Mouse (Mus musculus) heart, postnatal 36 days (tissue): ENCODE measurements around the gene Galnt18. TPM values are rescaled to one million over a fixed set of nuclear protein-coding genes. Genes with fewer than 3 reads are reported as not detected.

ENCODE experiments used
- DNase-seq, 2 experiments: peaks; one replicate each; pipeline ENCODE4 v3.0.0; 2021 to 2022
- intact Hi-C: fragments of 180-260 bp; cut with DNase I; formaldehyde crosslinking; loops from one replicate; pipeline ENCODE4 v1.15.1; 2025
- total RNA-seq, 2 experiments: library from RNA; stranded (reverse); gene quantifications; 2 replicates each; pipeline ENCODE4 v1.2.3; 2021

Galnt18 gene
- total RNA-seq, 2 experiments from 2014 or later, result 11.5 to 14.2 TPM

DNA sequence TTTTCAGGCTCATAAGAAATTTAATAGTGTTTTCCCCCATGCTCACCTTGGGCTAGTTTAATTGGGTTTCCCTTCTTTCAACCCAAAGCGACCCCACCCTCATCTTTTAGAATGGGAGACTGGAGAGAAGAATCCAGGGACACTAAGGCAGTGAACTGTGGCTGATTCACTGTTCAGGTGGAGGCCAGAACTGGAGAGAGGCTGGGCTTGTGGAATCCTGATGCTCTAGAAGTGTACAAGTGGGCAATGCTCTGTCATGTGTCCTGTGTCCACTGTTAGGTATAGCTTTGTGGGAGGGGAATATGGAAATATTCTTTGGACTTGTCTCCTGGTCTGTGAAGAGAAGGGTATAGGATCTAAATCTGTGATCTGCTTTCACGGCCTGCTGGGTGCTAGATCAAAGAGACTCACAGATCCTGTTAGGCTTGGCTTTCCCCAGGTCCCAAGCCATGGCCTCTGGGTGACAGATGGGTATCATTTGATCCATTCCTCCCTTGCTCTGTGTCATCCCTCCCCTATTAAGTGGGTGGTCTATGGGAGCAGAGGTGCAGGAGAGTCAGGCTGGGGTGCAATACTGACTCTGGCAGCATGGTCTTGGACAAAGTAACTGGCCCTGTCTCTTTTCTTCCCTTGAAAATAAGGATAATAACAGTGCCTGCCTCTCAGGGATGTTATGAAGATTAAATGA, 270.5 kb downstream of the Galnt18 start:
- intact Hi-C loops, result no loop called here

DNA sequence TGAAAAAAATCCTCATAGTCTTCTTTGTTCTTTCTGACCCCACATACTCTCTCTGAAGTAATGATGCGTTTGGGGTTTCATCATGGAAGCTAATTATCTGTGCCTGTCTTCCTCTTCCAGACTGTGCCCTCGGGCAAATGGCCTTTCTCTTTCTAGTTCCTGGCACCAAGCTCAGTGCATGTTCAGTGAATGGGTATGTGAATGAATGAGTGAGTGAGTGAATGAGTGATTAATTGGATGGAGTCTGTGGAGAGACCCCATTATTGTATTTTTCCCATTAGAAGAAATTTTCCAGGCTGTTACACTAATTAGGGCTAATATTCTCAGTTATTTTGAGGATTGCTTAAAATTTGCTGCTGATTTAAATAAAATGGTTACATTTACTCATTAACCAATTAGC, 279.2 kb downstream of the Galnt18 start:
- no peak for DNase-seq
- intact Hi-C loops, result no loop called here

More for the DNA sequence above, 270.5 kb downstream of the Galnt18 start:
- DNase-seq, result no peak

DNA sequence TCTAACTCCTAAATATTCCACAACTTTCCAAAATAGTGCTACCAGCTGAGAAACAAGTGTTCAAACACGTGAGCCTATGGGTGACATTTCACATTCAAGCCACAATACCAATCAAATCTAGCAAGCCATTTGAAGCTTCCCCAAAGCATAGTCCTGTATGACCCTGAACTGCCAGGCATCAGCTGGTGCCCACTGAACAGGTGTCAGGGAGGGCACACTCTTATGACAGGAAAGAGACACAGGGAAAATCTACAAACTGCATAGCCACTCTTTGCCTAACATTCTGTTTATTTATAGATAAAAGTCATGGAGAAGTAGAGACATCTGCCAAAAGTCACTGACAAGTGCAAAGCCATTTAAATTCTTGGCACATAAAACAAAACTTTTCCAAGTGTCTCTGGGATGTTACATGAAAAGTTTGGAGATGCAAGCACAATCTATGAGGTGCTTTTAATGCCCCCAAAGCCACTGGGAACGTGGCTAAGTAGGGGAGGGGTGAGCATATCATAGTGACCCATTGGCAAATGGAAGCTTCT, 280.5 kb downstream of the Galnt18 start:
- intact Hi-C loops, result no loop called here
- DNase-seq, result no peak

DNA sequence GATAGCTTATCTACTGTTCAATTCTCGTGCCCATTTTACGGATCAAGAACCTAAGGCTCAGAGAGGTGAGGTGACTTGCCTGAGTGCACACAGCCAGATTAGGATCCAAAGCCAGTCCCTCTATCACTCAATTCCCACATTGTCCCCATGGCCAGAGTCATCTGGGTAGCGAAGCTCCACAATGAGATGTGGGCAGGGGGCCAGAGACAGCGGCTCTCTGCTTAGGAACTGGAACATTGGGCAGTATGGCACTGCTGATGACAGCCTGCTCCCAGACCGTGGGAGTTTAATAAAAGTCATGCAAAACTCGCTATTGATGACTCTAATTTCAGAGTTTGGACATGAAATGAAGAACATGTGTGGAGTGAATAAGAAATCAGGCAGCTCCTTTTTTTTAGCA, 282.6 kb downstream of the Galnt18 start:
- no peak for DNase-seq
- intact Hi-C loops, result no loop called here

DNA sequence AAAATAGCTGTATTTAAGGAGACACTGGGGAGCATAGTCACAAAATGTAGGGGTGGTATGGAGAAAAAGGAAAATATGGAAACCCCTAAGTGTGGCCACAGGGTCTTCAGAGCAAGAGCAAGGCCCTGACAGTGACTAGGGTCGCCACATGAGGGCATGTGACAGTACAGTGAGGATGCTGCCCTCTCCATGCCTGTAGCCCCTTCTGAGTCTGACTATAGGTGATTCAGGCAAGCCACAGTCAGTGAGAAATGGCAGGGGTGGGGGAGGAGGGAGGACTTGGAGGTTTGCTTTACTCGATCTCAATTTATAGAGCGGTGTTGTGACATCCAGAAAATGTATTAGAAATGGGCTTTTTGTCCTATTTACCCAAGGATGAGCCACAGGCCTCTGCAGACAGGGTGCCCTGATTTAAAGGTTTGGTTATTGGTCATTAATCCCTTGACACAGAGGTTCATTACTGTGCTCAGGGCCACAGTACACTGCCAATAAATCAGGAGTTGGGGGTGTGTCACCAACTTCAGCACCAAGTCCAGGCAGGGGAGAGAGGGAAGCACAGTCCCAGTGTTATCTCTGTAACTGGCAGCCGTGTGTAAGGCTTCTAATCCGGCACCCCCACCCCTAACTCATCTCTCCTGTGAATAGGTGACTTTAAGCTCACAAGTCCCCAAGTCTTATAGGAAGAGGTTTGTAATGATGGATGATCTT, 287.4 kb downstream of the Galnt18 start:
- intact Hi-C loops, result no loop called here
- DNase-seq, result no peak

DNA sequence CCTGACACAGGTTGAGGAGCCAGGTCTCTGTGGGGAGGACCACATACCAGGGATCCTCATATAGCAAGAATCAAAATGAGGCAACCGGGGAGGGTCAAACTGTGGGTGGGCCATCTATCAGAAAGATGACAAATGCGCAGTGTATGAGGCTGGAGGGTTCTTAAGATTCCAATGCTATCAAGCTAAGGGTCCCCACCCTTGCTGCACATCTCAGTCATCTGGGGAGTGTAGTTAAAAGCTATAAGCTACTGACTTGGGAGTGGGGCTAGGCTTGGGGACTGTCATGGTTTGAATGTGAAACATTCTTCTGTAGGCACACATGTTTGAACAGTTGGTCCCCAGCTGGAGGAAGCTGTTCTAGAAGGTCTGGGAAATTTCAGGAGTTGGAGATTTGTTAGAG, 288.2 kb downstream of the Galnt18 start:
- intact Hi-C loops, result no loop called here
- no peak for DNase-seq

DNA sequence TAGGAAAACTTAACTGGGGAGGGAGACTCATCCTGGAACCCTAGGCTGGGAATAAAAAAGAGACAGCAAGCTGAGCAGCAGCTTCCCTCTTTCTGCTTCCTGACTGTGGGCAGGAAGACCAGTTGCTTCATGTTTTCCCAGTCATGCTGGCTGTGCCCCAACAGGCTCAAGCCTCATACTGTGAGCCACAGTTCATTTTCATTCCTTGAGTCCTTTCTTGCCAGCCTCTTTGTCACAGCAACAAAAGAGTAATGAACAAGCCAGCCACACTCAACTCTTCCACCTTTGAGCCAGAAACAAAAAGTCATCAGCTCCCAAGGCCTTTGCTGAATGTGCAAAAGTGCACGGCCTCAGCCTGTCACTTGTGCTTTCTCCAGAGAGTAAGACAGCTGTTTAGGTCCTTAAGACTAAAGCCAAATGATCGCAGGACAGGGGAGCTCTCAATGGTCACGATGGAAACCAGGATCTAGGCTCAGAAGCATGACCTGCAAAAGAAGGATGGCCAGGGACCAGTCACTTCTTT, 292.9 kb downstream of the Galnt18 start:
- peak; percentile 17 to 20 for DNase-seq
- intact Hi-C loops, result no loop called here

DNA sequence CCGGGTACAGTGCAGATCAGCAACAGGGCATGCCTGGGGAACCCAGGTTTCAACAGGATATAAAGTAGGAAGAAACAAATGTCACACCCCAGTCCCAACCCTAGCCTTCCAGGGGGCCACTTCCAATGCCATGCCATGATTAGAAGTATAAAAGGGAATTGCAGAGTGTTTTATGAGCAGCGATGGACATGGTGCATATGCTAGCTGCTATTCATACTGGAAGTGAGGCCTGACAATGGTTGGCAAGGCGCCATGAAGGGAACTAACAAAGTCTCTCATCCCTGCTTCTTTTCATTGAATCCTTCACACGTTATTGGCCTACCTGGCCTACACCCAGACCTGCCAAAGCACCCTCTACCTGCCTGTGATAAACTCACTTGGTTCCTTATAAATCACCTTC, 295.9 kb downstream of the Galnt18 start:
- intact Hi-C loops, result no loop called here
- no peak for DNase-seq

DNA sequence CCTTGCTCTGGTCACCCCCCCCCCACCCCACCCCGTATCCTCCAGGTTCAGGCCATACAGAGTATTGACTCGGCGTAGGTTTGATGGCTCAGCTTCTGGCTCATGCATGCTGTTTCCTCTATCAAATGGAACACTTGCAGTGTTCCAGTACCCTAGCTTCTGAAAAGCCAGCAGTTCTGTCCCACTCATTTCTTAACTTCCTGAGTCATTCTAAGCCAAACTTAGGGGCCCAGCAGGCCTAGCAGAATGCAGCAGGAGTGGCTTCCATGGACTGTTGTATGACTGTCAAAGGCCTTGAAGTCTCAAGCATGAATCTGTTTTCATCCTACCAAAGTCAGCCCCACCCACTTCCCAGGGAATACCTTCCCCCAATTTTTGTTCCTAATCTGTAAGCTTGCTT, 296.5 kb downstream of the Galnt18 start:
- intact Hi-C loops, result no loop called here
- no peak for DNase-seq

DNA sequence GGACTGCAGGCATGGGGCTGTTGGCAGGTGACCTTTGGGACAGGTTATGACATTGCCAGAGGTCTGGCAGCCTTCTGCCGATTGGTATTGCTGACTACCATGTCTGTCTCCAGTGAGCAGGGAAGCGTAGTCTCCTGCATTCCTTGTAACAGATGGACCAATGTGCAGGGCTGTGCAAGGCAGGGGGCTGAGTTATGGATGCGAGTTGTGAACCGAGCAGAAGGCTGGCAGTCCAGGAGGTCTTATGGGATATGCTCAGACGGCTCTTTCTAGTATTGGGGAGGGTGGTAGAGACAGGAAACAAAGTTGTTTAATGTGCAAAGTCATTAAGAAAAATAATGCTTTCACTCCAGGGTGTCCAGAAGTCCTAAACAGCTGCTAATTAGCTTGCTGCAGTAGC, 312.1 kb downstream of the Galnt18 start:
- DNase-seq, result no peak
- intact Hi-C loops, result loop anchor here (5.0 kb wide), 1 partner anchor 500 kb away; no protein-coding TSS in a partner anchor

DNA sequence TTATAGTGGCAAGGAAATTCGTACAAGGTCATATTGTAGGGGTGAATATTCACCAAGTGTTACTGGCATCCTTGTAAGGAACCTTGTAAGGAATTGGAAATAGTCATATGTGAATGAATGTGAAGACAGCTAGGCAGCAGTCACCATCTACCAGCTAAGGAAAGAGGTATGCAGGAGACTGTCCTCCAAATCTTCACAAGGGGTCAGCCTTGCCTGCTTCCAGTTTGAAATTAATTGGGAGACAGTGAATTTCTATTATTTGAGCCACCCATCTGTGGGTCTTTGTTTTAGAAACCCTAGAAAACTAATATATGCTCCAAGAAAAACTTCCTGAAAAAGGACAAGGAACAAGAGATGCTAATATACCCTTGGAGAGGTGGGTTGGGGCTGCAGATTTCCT, 313.1 kb downstream of the Galnt18 start:
- intact Hi-C loops, result loop anchor here (5.0 kb wide), 1 partner anchor 501 kb away; no protein-coding TSS in a partner anchor
- DNase-seq, result no peak

DNA sequence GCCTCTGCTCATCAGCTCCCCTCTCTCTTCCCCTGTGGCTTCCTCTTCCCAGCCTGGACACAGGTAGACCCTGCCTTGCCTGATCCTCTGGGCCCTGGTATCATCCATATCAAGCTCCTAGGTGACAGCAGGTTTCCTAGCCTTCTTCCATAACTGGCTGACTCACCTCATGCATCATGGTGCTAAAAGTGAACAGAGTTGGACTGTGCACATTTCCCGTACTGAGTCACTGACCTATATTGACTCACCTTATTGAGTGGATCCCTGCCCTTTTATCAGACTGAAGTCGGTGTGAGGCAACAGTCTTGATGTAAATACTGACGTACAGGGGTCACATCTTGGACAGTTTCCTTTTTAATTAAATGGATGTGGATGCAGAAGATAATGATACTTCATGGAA, 313.7 kb downstream of the Galnt18 start:
- intact Hi-C loops, result loop anchor here (5.0 kb wide), 1 partner anchor 501 kb away; no protein-coding TSS in a partner anchor
- DNase-seq, result no peak

DNA sequence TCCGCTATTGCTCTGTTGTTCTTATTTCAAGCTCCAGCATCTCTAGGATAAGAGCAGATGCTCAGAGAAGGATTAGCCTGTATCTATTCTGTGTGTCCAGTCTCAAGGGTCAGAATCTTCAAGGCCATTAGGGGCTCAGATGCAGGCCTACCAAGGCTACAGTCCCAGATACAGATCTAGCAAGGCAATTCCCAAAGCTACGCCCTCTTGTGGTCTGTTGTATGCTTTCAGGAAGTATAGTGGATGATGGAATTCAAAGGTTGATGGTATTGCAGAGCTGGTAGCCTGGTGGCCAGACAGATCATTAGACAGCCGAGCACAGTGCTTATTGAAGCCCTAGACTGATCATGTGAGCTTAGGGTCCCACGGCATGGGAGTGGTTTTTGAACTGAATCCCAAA, 320.1 kb downstream of the Galnt18 start:
- no peak for DNase-seq

DNA sequence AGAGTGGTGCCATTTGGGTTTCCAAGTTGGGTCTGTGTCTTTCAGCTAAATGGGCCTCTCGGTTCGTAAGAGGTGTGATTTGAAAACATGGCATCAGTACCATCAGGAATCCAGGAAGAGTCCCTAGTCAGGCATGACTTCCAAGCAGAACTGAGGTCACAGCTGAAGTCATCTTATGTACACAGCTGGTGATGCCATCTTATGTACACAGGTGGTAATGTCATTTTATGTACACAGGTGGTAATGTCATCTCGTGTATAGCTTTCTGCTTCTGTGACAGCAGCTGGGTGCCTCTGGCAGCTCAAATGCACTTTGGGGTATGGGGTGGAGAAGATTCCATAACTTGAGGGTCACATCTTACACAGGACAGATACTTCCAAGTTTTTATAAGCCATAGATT, 323.8 kb downstream of the Galnt18 start:
- intact Hi-C loops, result no loop called here
- DNase-seq, result no peak

More for the DNA sequence above, 320.1 kb downstream of the Galnt18 start:
- intact Hi-C loops, result no loop called here

DNA sequence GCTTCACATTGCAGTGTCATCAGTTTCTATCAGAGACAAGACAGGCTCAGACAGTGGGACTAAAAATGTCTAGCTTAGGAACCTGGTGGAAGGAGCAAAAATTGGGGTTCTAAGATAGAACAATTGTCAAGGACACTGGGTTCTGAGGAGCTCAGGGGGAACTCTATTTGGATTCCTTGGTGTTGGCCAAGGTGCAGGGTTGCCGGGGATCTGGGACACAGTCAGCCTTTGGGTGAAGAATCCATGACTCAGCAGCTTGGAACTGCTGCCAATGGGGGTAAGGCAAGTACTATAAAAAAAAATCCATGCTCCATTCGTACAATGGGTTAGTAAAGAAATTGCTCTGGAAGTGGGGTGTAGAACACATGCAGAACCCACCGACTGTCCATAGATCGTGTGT, 324.2 kb downstream of the Galnt18 start:
- DNase-seq, result no peak
- intact Hi-C loops, result no loop called here

DNA sequence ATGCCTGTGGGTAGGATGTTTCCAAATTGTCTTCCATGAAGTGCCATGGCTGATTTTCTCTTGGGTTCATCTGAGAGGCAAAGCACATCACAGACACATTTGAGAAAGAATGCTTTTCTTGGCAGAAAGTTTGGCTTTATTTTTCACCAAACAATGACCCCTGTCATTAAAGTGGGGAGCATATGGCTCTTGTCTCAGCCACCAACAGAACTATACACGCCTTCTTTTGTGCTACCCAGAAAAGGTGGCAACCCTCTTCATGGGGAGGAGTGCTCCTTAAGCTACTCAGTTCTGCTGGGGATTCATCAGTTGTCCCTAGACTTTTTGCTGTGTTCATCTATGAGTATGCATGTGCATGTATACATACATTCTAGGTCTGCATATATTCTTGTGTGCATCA, 327.8 kb downstream of the Galnt18 start:
- intact Hi-C loops, result no loop called here
- no peak for DNase-seq

DNA sequence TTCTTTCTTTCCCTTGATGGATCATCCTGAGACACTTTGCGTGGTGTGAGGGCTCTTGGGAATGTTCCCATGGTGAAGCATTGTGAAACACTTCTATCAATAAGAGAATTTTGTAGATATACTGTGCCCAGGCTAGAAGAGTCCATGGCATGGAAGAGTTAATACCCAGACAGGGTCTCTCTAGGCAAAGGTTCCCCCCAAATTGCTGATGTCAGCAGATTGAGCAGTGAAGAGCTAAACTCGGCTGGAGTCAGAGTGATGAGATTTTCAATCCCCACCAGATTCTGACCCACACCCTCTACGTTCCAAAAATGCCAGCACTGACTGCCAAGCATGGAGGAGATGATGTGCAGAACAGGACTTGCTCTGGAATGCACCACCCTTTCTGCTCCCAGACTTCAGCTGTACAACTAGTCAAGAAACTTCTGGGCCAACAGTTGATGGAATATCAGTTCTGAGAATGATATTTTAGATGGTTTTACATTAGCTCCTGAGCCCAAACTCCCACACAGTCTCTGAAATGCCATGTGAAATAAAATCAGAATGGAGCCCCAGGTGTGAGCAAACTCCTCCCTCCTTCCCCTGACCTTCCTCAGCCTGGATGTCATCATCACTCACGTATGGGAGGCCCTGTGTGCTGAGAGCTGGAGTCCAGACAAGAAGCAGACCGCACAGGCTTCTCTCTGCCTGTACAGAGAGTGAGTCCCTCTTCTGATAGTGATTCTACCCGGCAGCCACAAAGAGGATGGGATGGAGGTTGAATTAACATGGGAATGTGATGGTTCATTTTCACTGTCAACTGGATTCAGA, 329.3 kb downstream of the Galnt18 start:
- no peak for DNase-seq
- intact Hi-C loops, result no loop called here

DNA sequence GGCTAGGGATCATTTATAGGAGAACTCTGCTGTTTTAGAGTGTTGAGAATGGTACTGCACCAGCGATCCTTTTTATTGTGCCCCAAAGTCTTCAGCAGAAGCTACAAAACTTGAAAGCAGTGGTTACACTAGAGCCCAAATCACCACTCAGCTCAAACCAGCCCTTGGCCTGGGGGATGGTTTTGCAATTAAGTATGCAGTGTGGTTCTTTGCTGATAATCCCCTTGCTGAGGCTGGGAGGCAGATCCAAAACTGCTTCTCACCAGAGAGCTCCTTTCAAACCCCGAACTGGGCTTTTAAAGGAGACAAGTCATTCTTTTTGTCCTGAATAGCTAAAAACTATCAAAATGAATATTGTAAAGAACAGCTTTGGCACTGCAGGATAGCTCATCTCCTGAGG, 346.6 kb downstream of the Galnt18 start:
- DNase-seq, result no peak
- intact Hi-C loops, result no loop called here

DNA sequence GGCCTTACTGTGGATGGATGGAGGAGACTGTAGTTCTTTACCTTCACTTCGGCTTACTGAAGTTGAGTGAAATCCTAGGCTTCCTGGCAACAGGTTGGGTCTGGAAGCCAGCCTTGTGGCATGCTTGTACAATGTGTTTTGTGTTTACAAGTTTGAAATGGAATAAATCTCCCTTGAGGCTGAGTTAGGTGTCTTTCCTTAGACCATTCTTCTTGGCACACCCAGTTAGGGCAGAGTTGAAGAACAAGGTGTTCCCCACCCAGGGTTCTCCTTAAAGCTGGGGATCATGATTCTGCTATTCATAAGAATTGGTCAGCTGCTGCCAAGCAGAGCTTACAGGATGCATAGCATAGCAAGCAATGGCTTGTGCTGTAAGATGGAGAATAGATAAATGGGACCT, 352.4 kb downstream of the Galnt18 start:
- intact Hi-C loops, result no loop called here
- no peak for DNase-seq
